Mouse (Mus musculus) ES-E14 (cell line): ENCODE results near the gene Gdf9. TPM values are rescaled to one million over a fixed set of nuclear protein-coding genes. Genes with fewer than 3 reads are reported as not detected.

Source experiments
- DNase-seq: peaks from one replicate; pipeline ENCODE4 v3.0.0-alpha.2; 2013; ENCODE audit warnings: low read depth, low spot score
- H3K27ac ChIP-seq: 2 replicates; pipeline ENCODE4 v1.5.1; 2012; ENCODE audit warnings: low read depth, mild to moderate bottlenecking, low read length, moderate library complexity, mixed read lengths; ENCODE audit not compliant: poor library complexity, insufficient read depth, severe bottlenecking
- H3K36me3 ChIP-seq: 2 replicates; pipeline ENCODE4 v1.6.1; 2012; ENCODE audit warnings: mild to moderate bottlenecking, low read length, moderate library complexity, mixed read lengths; ENCODE audit not compliant: control insufficient read depth, poor library complexity, insufficient read depth, severe bottlenecking
- H3K4me1 ChIP-seq, 2 experiments: fragments of 150-350 bp in 1 of 2; sonication (generic) in 1 of 2; 2 replicates each; pipeline ENCODE4 v1.6.1; 2012; ENCODE audit warnings: low read length in 2 of 2, mild to moderate bottlenecking in 1 of 2, mixed read lengths in 1 of 2; ENCODE audit not compliant: control insufficient read depth in 2 of 2, insufficient read depth in 2 of 2, poor library complexity in 1 of 2
- H3K4me3 ChIP-seq, 2 experiments: fragments of 150-350 bp in 1 of 2; sonication (generic) in 1 of 2; 2 replicates each; pipeline ENCODE4 v1.5.1; 2012; ENCODE audit warnings: low read length in 2 of 2, low read depth in 1 of 2, mild to moderate bottlenecking in 1 of 2, mixed read lengths in 1 of 2; ENCODE audit not compliant: insufficient read depth in 1 of 2, poor library complexity in 1 of 2, severe bottlenecking in 1 of 2
- H3K9ac ChIP-seq: 2 replicates; pipeline ENCODE4 v1.6.1; 2012; ENCODE audit warnings: low read depth, mild to moderate bottlenecking, low read length, mixed read lengths; ENCODE audit not compliant: poor library complexity, insufficient read depth, severe bottlenecking
- H3K9me3 ChIP-seq: fragments of 150-350 bp; sonication (generic); 2 replicates; pipeline ENCODE4 v1.6.1; 2012; ENCODE audit warnings: low read depth, mild to moderate bottlenecking, low read length; ENCODE audit not compliant: control insufficient read depth, insufficient read depth
- CHD2 ChIP-seq: IDR thresholded peaks from 2 replicates; pipeline ENCODE4 v1.6.1; 2014; ENCODE audit warnings: mild to moderate bottlenecking, low read depth, low read length, inconsistent platforms
- HCFC1 ChIP-seq: IDR thresholded peaks from 2 replicates; pipeline ENCODE4 v1.6.1; 2012; ENCODE audit warnings: low read length, inconsistent platforms, borderline replicate concordance; ENCODE audit not compliant: insufficient read depth
- MAFK ChIP-seq: IDR thresholded peaks from 2 replicates; pipeline ENCODE4 v1.6.1; 2014; ENCODE audit warnings: mild to moderate bottlenecking, low read depth, low read length, inconsistent platforms; ENCODE audit not compliant: insufficient read depth
- ZC3H11A ChIP-seq: IDR thresholded peaks from 2 replicates; pipeline ENCODE4 v1.6.1; 2012; ENCODE audit warnings: low read depth, mild to moderate bottlenecking, inconsistent platforms, low read length, borderline replicate concordance
- ZNF384 ChIP-seq: IDR thresholded peaks from 2 replicates; pipeline ENCODE4 v1.6.1; 2012; ENCODE audit warnings: low read depth, low read length, inconsistent platforms
- in situ Hi-C, 2 experiments: fragments of 600-800 bp; cut with MboI; formaldehyde crosslinking; loops; one replicate each; pipeline ENCODE4 v1.15.1; 2025; ENCODE audit warnings: low sequenced_read_pairs in 2 of 2, inconsistent platforms in 1 of 2; ENCODE audit not compliant: unreplicated experiment in 2 of 2
- total RNA-seq: library from RNA; depleted of rRNA; stranded (reverse); fragments of 300-350 nt; gene quantifications from 2 replicates; pipeline ENCODE4 v1.2.3, GENCODE M21; 2012; rRNA removed

Gene Gdf9
- 0.21 and 0.45 TPM in 2 replicates for total RNA-seq

- Histone ChIP-seq H3K36me3 (peaks cover 5% of the 10 kb centered on the region), H3K4me3 (peak within 1 kb of the TSS; percentile 77 to 91), H3K9me3 (no peaks in the 10 kb centered on the region), H3K27ac (peak within 1 kb of the TSS; percentile 86), H3K9ac (peak within 1 kb of the TSS; percentile 97), H3K4me1 (peaks cover 0 to 5% of the 10 kb centered on the region in 2 experiments; a peak in 3 of 4 replicates)
- in situ Hi-C loops = no loop called here
- TF ChIP-seq MAFK (no peak), HCFC1 (peak; percentile 71; the same call in 1 of the 2 replicates), ZNF384 (peak; percentile 97)
- peak; percentile 100 for DNase-seq
Measured at GRCm38 (mm10) chr11:53430670-53431346, at the start of gene Gdf9, which contains the start of gene Uqcrq. Gdf9 (plus strand) TSS chr11:53431023. Uqcrq (minus strand) TSS chr11:53430831.

- Histone ChIP-seq H3K4me1 (no peaks in the 10 kb centered on the region), H3K36me3 (peaks cover 5% of the 10 kb centered on the region)
- in situ Hi-C loops = no loop called here
Measured at GRCm38 (mm10) chr11:53383758-53384428, 46.9 kb upstream of the Gdf9 start.

DNA sequence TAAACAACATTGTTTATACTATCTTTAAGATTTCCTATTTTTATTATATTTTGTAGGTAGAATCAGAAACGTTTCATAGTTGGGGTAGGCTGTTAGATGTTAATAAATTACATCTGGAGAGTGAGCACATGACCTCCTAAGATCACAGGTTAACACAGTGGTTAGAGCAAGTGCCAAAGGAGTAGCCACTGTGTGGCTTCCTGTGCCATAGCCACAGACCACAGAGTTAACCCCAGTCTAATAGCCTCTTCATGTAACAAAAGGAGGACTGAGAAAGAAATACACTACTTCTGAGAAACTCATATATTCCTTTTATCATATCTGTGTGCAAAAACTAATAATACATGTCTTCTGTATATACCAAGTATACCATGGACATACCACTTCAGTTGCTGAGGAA, 37.0 kb upstream of the Gdf9 start:
- no peaks in the 10 kb centered on the region for H3K9me3 ChIP-seq
- no peak for DNase-seq
- H3K36me3 ChIP-seq = peaks cover 5% of the 10 kb centered on the region
- no peak overlapping the region for H3K9ac ChIP-seq
- no peak overlapping the region for H3K27ac ChIP-seq
- no peaks in the 10 kb centered on the region for H3K4me1 ChIP-seq
- in situ Hi-C loops = no loop called here
- no peak for TF ChIP-seq MAFK
- no peak for TF ChIP-seq CHD2
- no peak for TF ChIP-seq HCFC1
- no peak for TF ChIP-seq ZNF384
- no peak for TF ChIP-seq ZC3H11A
- H3K4me3 ChIP-seq = no peak overlapping the region

More at GRCm38 (mm10) chr11:53383758-53384428, 46.9 kb upstream of the Gdf9 start:
- Histone ChIP-seq H3K27ac (no peak overlapping the region), H3K4me3 (no peak overlapping the region), H3K9me3 (no peaks in the 10 kb centered on the region), H3K9ac (no peak overlapping the region)
- no peak for TF ChIP-seq HCFC1
- no peak for TF ChIP-seq CHD2
- TF ChIP-seq ZC3H11A = no peak
- TF ChIP-seq ZNF384 = no peak
- TF ChIP-seq MAFK = no peak
- DNase-seq = no peak

GRCm38 (mm10) chr11:53403638-53404037, 27.2 kb upstream of the Gdf9 start:
- H3K36me3 ChIP-seq = peaks cover 28% of the 10 kb centered on the region
- in situ Hi-C loops = no loop called here
- no peak for DNase-seq
- no peaks in the 10 kb centered on the region for H3K4me1 ChIP-seq
- H3K27ac ChIP-seq = no peak overlapping the region
- H3K9ac ChIP-seq = no peak overlapping the region
- TF ChIP-seq CHD2 = no peak
- TF ChIP-seq ZC3H11A = no peak
- no peak for TF ChIP-seq HCFC1
- no peak for TF ChIP-seq MAFK
- TF ChIP-seq ZNF384 = no peak
- no peak overlapping the region for H3K4me3 ChIP-seq
- H3K9me3 ChIP-seq = no peaks in the 10 kb centered on the region
